Mouse (Mus musculus): ENCODE measurements around the gene Vmn2r38. TPM values are rescaled to one million over a fixed set of nuclear protein-coding genes. Genes with fewer than 3 reads are reported as not detected.
"Not testable (repeated sequence)": the region's sequence is repeated elsewhere in the genome, so short reads cannot be mapped to it uniquely, and the experiment has no call there.

Vmn2r38 gene
- polyA plus RNA-seq (2011; ENCODE audit: insufficient read length, low read depth, missing spikeins) = not detected in 2 replicates

GRCm38 (mm10) chr7:9097781-9098180, at the start of gene Vmn2r38:
Gene Vmn2r38, minus strand, starts transcription at chr7:9097881.
- not testable (repeated sequence) for H3K4me3 ChIP-seq (ENCODE audit: insufficient read depth, low read length); H3K27ac ChIP-seq (ENCODE audit: insufficient read depth, low read length); H3K4me1 ChIP-seq (ENCODE audit: control insufficient read depth, insufficient read depth, low read length)

GRCm38 (mm10) chr7:9065353-9065752, 32.3 kb downstream of the Vmn2r38 start:
- H3K4me3 ChIP-seq (ENCODE audit: insufficient read depth, low read length); H3K27ac ChIP-seq (ENCODE audit: insufficient read depth, low read length): not testable (repeated sequence)

GRCm38 (mm10) chr7:9030698-9031097, 67.0 kb downstream of the Vmn2r38 start, which contains the start of gene Vmn2r39:
Gene Vmn2r39, minus strand, starts transcription at chr7:9030798.
- not testable (repeated sequence) for H3K4me3 ChIP-seq (ENCODE audit: insufficient read depth, low read length); H3K4me1 ChIP-seq (ENCODE audit: control insufficient read depth, insufficient read depth, low read length); H3K27ac ChIP-seq (ENCODE audit: insufficient read depth, low read length)

More at GRCm38 (mm10) chr7:9065353-9065752, 32.3 kb downstream of the Vmn2r38 start:
- not testable (repeated sequence) for H3K4me1 ChIP-seq (ENCODE audit: control insufficient read depth, insufficient read depth, low read length)

Other genes starting within 250 kb of the Vmn2r38 start
- gene Vmn2r40, start 166.4 kb downstream of the Vmn2r38 start, polyA plus RNA-seq (2011; ENCODE audit: insufficient read length, low read depth, missing spikeins) = not detected in 2 replicates
- gene Vmn2r39, start 67.1 kb downstream of the Vmn2r38 start, polyA plus RNA-seq (2011; ENCODE audit: insufficient read length, low read depth, missing spikeins) = not detected in 2 replicates
- not detected in 2 replicates for gene Vmn2r37, start 125.8 kb upstream of the Vmn2r38 start, polyA plus RNA-seq (2011; ENCODE audit: insufficient read length, low read depth, missing spikeins)